Mouse (Mus musculus) hindbrain, embryonic 11.5 days (tissue): ENCODE data around the gene Sfrp5. TPM values are rescaled to one million over a fixed set of nuclear protein-coding genes. Genes with fewer than 3 reads are reported as not detected.

ENCODE experiments used
- ATAC-seq: fragments of 200-750 bp; cut with Nextera tagmentation; 2 replicates; pipeline ENCODE4 v1.8.0; 2017; ENCODE audit warnings: mild to moderate bottlenecking, moderate TSS enrichment, moderate library complexity; ENCODE audit not compliant: low FRiP score
- DNase-seq: peaks from one replicate; pipeline ENCODE4 v3.0.0-alpha.2; 2015; ENCODE audit warnings: low spot score
- H3K27ac ChIP-seq: fragments of 300-500 bp; sonication (generic); 2 replicates; pipeline ENCODE4 v1.5.1; 2014; ENCODE audit warnings: mild to moderate bottlenecking, low read depth, low read length
- H3K27me3 ChIP-seq: fragments of 300-500 bp; sonication (generic); 2 replicates; pipeline ENCODE4 v1.6.1; 2014; ENCODE audit warnings: mild to moderate bottlenecking, low read length, moderate library complexity, mixed read lengths; ENCODE audit not compliant: control insufficient read depth, insufficient read depth
- H3K36me3 ChIP-seq: fragments of 300-500 bp; sonication (generic); 2 replicates; pipeline ENCODE4 v1.6.1; 2014; ENCODE audit warnings: mild to moderate bottlenecking, low read length, moderate library complexity, mixed read lengths; ENCODE audit not compliant: control insufficient read depth, insufficient read depth
- H3K4me1 ChIP-seq: fragments of 300-500 bp; sonication (generic); replicated peaks from 2 replicates; pipeline ENCODE4 v1.6.1; 2014; ENCODE audit warnings: low read length, mixed read lengths; ENCODE audit not compliant: control insufficient read depth, insufficient read depth
- H3K4me2 ChIP-seq: fragments of 300-500 bp; sonication (generic); replicated peaks from 2 replicates; pipeline ENCODE4 v1.6.1; 2014; ENCODE audit warnings: mild to moderate bottlenecking, low read depth, low read length
- H3K4me3 ChIP-seq: fragments of 300-500 bp; sonication (generic); 2 replicates; pipeline ENCODE4 v1.5.1; 2014; ENCODE audit warnings: low read depth, low read length
- H3K9ac ChIP-seq: fragments of 300-500 bp; sonication (generic); 2 replicates; pipeline ENCODE4 v1.6.1; 2014; ENCODE audit warnings: low read depth, low read length
- H3K9me3 ChIP-seq: fragments of 300-500 bp; sonication (generic); 2 replicates; pipeline ENCODE4 v1.6.1; 2016; ENCODE audit warnings: low read length; ENCODE audit not compliant: control insufficient read depth
- WGBS: fragments of 180-500 bp; shearing (Covaris S2); extraction: QIAGEN DNeasy Blood & Tissue Kit; methylation state at CpG from one replicate; pipeline ENCODE4 v1.1.7; 2014; 5-methylcytosine and 5-hydroxymethylcytosine counted together
- polyA plus RNA-seq: library from polyadenylated mRNA; unstranded; fragments of >200 nt; fragmentation: Nextera tagmentation; extraction: Ambion mirVana; gene quantifications from 2 replicates; pipeline ENCODE4 v1.2.1, GENCODE M21; 2014

The Sfrp5 gene
- polyA plus RNA-seq, 1 experiment from 2014 or later, result 0.80 TPM

GRCm38 (mm10) chr19:42166766-42167165 is 35.3 kb downstream of the Sfrp5 start:
- Histone ChIP-seq H3K9ac (no peak overlapping the region), H3K27me3 (0 out of 2 replicates have a peak, but pooled peaks cover 7% of the 10 kb centered on the region), H3K4me3 (no peak overlapping the region), H3K4me2 (no peak overlapping the region), H3K36me3 (no peaks in the 10 kb centered on the region), H3K27ac (no peak overlapping the region), H3K9me3 (no peaks in the 10 kb centered on the region), H3K4me1 (peaks cover 6% of the 10 kb centered on the region; the same call in 1 of the 2 replicates)
- DNase-seq, result no peak
- WGBS, result 60% methylated on average over 3 of the region's 3 CpGs
- ATAC-seq, result no peak

GRCm38 (mm10) chr19:42166130-42166529 is 35.9 kb downstream of the Sfrp5 start:
- ATAC-seq (no peak), DNase-seq (peak; percentile 94)
- 4% methylated on average over 12 of the region's 12 CpGs for WGBS
- Histone ChIP-seq H3K36me3 (no peaks in the 10 kb centered on the region), H3K27me3 (0 out of 2 replicates have a peak, but pooled peaks cover 7% of the 10 kb centered on the region), H3K4me2 (no peak overlapping the region), H3K9me3 (no peaks in the 10 kb centered on the region), H3K4me3 (no peak overlapping the region), H3K4me1 (peaks cover 2% of the 10 kb centered on the region; the same call in 1 of the 2 replicates), H3K27ac (no peak overlapping the region), H3K9ac (no peak overlapping the region; the same call in 1 of the 2 replicates)

DNA sequence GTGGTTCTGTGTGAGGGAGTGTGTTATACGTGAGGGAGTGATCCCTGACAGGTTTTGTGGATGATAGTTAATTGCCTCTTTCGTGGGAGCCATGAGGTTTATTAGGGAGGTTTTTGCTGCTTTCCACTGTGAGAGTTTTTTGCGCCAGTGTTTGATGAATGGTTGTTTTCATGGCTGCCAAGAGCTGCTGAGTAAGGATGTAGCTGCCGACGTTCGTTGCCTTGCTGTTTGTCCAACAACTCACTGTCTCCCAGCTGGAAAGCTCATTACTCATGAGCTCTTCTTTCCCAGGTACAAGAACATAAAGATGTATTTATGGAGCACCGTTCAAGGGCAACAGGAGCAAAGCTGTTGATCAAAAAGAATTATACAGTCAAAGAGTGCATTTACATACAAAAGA is 37.9 kb downstream of the Sfrp5 start:
- no peak overlapping the region for H3K4me3 ChIP-seq
- H3K27ac ChIP-seq, result no peak overlapping the region
- 0 out of 2 replicates have a peak, but pooled peaks cover 5% of the 10 kb centered on the region for H3K27me3 ChIP-seq
- H3K36me3 ChIP-seq, result no peaks in the 10 kb centered on the region
- whole genome bisulfite sequencing, result 46% methylated on average over 7 of the region's 7 CpGs
- no peaks in the 10 kb centered on the region for H3K9me3 ChIP-seq
- no peak for DNase-seq
- H3K9ac ChIP-seq, result no peak overlapping the region
- H3K4me1 ChIP-seq, result no peaks in the 10 kb centered on the region; the same call in 1 of the 2 replicates
- H3K4me2 ChIP-seq, result no peak overlapping the region
- ATAC-seq, result no peak

GRCm38 (mm10) chr19:42163764-42164163 is 38.3 kb downstream of the Sfrp5 start, which contains the start of gene Zfyve27:
Gene Zfyve27 (plus strand): TSS chr19:42163951.
- Histone ChIP-seq H3K9me3 (no peaks in the 10 kb centered on the region), H3K27ac (no peak within 1 kb of the TSS), H3K4me1 (no peaks in the 10 kb centered on the region; the same call in 1 of the 2 replicates), H3K9ac (no peak within 1 kb of the TSS), H3K27me3 (0 out of 2 replicates have a peak, but pooled peaks cover under 1% of the 10 kb centered on the region), H3K36me3 (no peaks in the 10 kb centered on the region), H3K4me2 (no peak within 1 kb of the TSS), H3K4me3 (no peak within 1 kb of the TSS)
- 71% methylated on average over 5 of the region's 5 CpGs for WGBS
- DNase-seq (no peak), ATAC-seq (no peak)

DNA sequence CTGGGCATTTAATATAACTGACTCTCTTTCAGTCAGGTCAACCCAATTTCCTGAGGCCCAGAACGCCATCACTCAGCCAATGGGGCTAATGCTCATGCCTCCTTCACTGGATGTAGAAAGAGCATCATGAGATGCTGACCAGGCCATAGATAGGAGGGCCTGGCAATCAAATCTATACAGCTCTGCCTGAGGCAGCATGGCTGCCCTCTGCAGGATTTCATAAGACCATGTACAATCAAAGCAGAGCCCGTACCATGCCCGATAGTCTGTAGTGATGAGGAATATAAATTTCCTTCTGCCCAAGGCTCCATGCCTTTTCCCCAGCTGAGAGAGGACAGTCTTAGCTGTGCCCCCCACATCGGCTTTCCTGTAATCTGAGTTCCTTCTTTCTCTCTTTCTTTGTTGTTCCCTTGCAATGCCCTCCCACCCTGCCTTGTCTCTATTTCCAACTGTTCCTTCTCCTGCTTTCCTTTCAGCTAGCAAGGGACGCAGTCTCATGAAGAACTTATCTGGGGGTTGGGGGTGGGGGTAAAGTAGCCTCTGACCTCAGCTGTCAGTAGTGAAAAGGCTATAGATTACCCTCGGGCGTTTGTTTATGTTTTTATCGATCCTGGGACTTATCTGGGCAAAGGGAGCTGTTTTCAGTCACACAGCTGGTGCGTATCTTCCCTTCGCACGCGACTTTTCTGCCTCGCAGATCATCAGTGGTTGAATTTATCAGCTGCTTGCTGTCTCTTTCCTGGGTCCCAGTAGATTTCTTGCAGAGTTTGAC is 43.6 kb downstream of the Sfrp5 start:
- H3K36me3 ChIP-seq, result no peaks in the 10 kb centered on the region
- no peaks in the 10 kb centered on the region for H3K27me3 ChIP-seq
- no peaks in the 10 kb centered on the region for H3K9me3 ChIP-seq
- H3K4me3 ChIP-seq, result no peak overlapping the region
- ATAC-seq (no peak; the same call in 1 of the 2 replicates), DNase-seq (peak; percentile 14)
- WGBS, result 50% methylated on average over 13 of the region's 13 CpGs
- peak overlapping the region; percentile 43; the same call in 1 of the 2 replicates for H3K27ac ChIP-seq
- no peak overlapping the region for H3K4me2 ChIP-seq
- no peaks in the 10 kb centered on the region for H3K4me1 ChIP-seq
- no peak overlapping the region for H3K9ac ChIP-seq

- Histone ChIP-seq H3K27me3 (no peaks in the 10 kb centered on the region), H3K4me2 (no peak overlapping the region), H3K4me3 (no peak overlapping the region), H3K36me3 (no peaks in the 10 kb centered on the region), H3K4me1 (no peaks in the 10 kb centered on the region), H3K9ac (no peak overlapping the region), H3K27ac (peak overlapping the region; percentile 43; the same call in 1 of the 2 replicates), H3K9me3 (no peaks in the 10 kb centered on the region)
- 70% methylated on average over 11 of the region's 12 CpGs for WGBS
- ATAC-seq (no peak), DNase-seq (no peak)
These were observed 44.4 kb downstream of the Sfrp5 start for GRCm38 (mm10) chr19:42157493-42158237.

DNA sequence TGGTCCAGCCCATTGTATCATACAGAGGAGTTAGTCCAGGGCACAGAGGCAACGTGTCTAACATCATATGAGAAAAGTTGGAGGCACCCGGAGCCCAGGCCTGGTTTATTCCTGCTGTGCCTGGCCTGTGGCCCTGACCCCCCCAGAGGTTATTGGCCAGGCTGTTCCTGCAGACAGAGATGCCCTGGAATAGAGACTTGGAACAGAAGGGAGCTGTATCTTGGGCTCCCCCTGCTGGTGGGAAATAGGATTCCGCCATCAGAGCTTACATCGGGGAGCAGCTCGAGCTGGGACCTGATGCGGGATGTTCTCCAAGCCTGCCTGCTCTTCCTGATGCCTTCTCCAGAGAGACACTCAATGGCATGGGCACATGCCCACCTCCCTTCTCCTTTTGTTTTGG is 50.1 kb downstream of the Sfrp5 start:
- Histone ChIP-seq H3K4me3 (no peak overlapping the region), H3K9ac (no peak overlapping the region), H3K27ac (no peak overlapping the region), H3K9me3 (no peaks in the 10 kb centered on the region), H3K27me3 (peaks cover 8% of the 10 kb centered on the region), H3K36me3 (no peaks in the 10 kb centered on the region), H3K4me2 (no peak overlapping the region), H3K4me1 (peaks cover 3% of the 10 kb centered on the region; the same call in 1 of the 2 replicates)
- DNase-seq (peak; percentile 92), ATAC-seq (peak; percentile 32; the same call in 1 of the 2 replicates)
- WGBS, result 4% methylated on average over 6 of the region's 6 CpGs

DNA sequence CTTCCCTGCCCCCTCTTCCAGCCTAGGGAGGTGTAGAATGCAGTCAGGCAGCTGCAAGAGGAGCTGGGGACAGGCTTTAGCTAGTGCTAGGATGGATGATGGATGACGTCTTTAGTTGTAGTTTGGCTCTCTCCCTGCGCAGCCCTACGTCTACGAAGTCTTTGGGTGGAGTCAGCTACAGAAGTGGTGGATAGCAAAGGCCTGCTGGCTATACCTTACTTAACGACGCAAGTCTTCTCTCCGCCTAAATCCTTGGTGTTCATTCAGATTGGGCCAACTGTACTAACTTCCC is 53.5 kb downstream of the Sfrp5 start:
- H3K27ac ChIP-seq, result no peak overlapping the region
- ATAC-seq (no peak; the same call in 1 of the 2 replicates), DNase-seq (no peak)
- peak overlapping the region; percentile 73 for H3K9ac ChIP-seq
- peaks cover 3% of the 10 kb centered on the region; the same call in 1 of the 2 replicates for H3K4me1 ChIP-seq
- peaks cover 13% of the 10 kb centered on the region for H3K27me3 ChIP-seq
- H3K4me3 ChIP-seq, result peak overlapping the region; percentile 55
- H3K9me3 ChIP-seq, result no peaks in the 10 kb centered on the region
- no peaks in the 10 kb centered on the region for H3K36me3 ChIP-seq
- peak overlapping the region; percentile 81 for H3K4me2 ChIP-seq
- WGBS, result 19% methylated on average over 7 of the region's 7 CpGs
